Mouse (Mus musculus) brain, embryonic 14.5 days (tissue): ENCODE measurements around the gene Sdccag8.

Experiments used
- CTCF ChIP-seq: fragments of 200-500 bp; IDR thresholded peaks from 2 replicates; pipeline ENCODE4 v1.5.1; 2012; ENCODE audit warnings: inconsistent platforms, mild to moderate bottlenecking, moderate library complexity, borderline replicate concordance; ENCODE audit not compliant: insufficient read depth, insufficient read length; ENCODE audit errors: extremely low read depth
- POLR2A ChIP-seq: fragments of 200-500 bp; IDR thresholded peaks from 2 replicates; pipeline ENCODE4 v1.6.1; 2012; ENCODE audit warnings: mild to moderate bottlenecking, inconsistent platforms, borderline replicate concordance; ENCODE audit not compliant: poor library complexity, insufficient read depth, insufficient read length, severe bottlenecking; ENCODE audit errors: extremely low read depth

DNA sequence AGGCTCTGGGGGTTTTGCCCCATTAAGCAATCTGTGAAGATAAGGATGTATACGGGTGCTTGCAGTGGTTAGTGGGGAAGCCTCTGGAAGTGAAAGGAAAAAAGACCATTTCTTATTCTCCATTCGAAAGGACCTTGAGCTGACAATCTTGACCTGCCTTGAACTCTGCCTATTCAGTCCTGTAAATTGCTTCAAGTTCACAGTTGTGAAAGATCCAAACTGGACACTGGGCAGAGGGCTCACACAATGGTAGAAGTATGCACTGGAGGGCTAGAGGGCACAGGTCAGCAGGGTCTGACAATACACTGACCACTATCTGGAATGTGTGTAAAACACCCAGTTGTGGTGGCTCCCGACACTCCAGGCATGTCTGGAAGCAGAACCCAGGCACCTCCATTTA lies 198.3 kb downstream of the Sdccag8 start:
- TF ChIP-seq CTCF (no peak), POLR2A (no peak)
